Mouse (Mus musculus) heart, adult 2 months (tissue): Measurements from ENCODE around the gene Csf3r.

Source experiments
- CTCF ChIP-seq: fragments of 200-600 bp; IDR thresholded peaks from 2 replicates; pipeline ENCODE4 v1.8.1; 2022; ENCODE audit warnings: antibody characterized with exemption, mild to moderate bottlenecking, moderate library complexity
- EP300 ChIP-seq: fragments of 200-500 bp; IDR thresholded peaks from 2 replicates; pipeline ENCODE4 v1.6.1; 2011; ENCODE audit warnings: low read depth, low read length, control low read depth; ENCODE audit not compliant: insufficient read depth

GRCm38 (mm10) chr4:126058134-126058996 is 34.0 kb downstream of the Csf3r start, which contains the start of gene Oscp1:
- no peak for TF ChIP-seq CTCF
- TF ChIP-seq EP300 = no peak
